Mouse (Mus musculus) stomach, embryonic 16.5 days (tissue): Measurements from ENCODE around the gene Srarp. TPM values are rescaled to one million over a fixed set of nuclear protein-coding genes. Genes with fewer than 3 reads are reported as not detected.

Experiments
- ATAC-seq: fragments of 200-750 bp; cut with Nextera tagmentation; 2 replicates; pipeline ENCODE4 v1.8.0; 2017; ENCODE audit warnings: moderate number of reproducible peaks, moderate TSS enrichment; ENCODE audit not compliant: insufficient read depth, low FRiP score
- H3K27ac ChIP-seq: fragments of 300-500 bp; sonication (generic); 2 replicates; pipeline ENCODE4 v1.5.1; 2014; ENCODE audit warnings: low read length
- H3K27me3 ChIP-seq: fragments of 300-500 bp; sonication (generic); 2 replicates; pipeline ENCODE4 v1.6.1; 2014; ENCODE audit warnings: low read length, control low read depth, mixed read lengths; ENCODE audit not compliant: control insufficient read depth, insufficient read depth
- H3K36me3 ChIP-seq: fragments of 300-500 bp; sonication (generic); 2 replicates; pipeline ENCODE4 v1.6.1; 2014; ENCODE audit warnings: low read length; ENCODE audit not compliant: control insufficient read depth, insufficient read depth
- H3K4me1 ChIP-seq: fragments of 300-500 bp; sonication (generic); 2 replicates; pipeline ENCODE4 v1.6.1; 2014; ENCODE audit warnings: low read length, control low read depth, mixed read lengths; ENCODE audit not compliant: control insufficient read depth, insufficient read depth
- H3K4me2 ChIP-seq: fragments of 300-500 bp; sonication (generic); 2 replicates; pipeline ENCODE4 v1.6.1; 2014; ENCODE audit warnings: low read depth, low read length, mixed read lengths
- H3K4me3 ChIP-seq: fragments of 300-500 bp; sonication (generic); replicated peaks from 2 replicates; pipeline ENCODE4 v1.5.1; 2014; ENCODE audit warnings: mild to moderate bottlenecking, low read length
- H3K9ac ChIP-seq: fragments of 300-500 bp; sonication (generic); 2 replicates; pipeline ENCODE4 v1.6.1; 2014; ENCODE audit warnings: low read length
- H3K9me3 ChIP-seq: fragments of 300-500 bp; sonication (generic); replicated peaks from 2 replicates; pipeline ENCODE4 v1.6.1; 2016; ENCODE audit warnings: low read length, control low read depth; ENCODE audit not compliant: control insufficient read depth
- WGBS: fragments of 180-500 bp; shearing (Covaris S2); extraction: QIAGEN DNeasy Blood & Tissue Kit; methylation state at CpG from one replicate; pipeline ENCODE4 v1.1.7; 2014; 5-methylcytosine and 5-hydroxymethylcytosine counted together
- polyA plus RNA-seq: library from polyadenylated mRNA; unstranded; fragments of >200 nt; fragmentation: Nextera tagmentation; extraction: Ambion mirVana; gene quantifications from 2 replicates; pipeline ENCODE4 v1.2.1, GENCODE M21; 2015

Gene Srarp
- polyA plus RNA-seq = not detected in 2 replicates

GRCm38 (mm10) chr4:141435974-141436373 is at the start of gene Srarp:
Srarp (minus strand) TSS chr4:141436105.
- H3K36me3 ChIP-seq = no peaks in the 10 kb centered on the region
- H3K27me3 ChIP-seq = no peaks in the 10 kb centered on the region
- WGBS = 84% methylated on average over 1 of the region's 1 CpGs
- no peak within 1 kb of the TSS for H3K4me3 ChIP-seq
- H3K9me3 ChIP-seq = no peaks in the 10 kb centered on the region
- no peak within 1 kb of the TSS for H3K27ac ChIP-seq
- no peaks in the 10 kb centered on the region for H3K4me1 ChIP-seq
- H3K9ac ChIP-seq = no peak within 1 kb of the TSS
- no peak for ATAC-seq
- no peak within 1 kb of the TSS for H3K4me2 ChIP-seq

GRCm38 (mm10) chr4:141484071-141484470 is 48.2 kb upstream of the Srarp start:
- H3K9me3 ChIP-seq = no peaks in the 10 kb centered on the region
- 71% methylated on average over 11 of the region's 11 CpGs for WGBS
- ATAC-seq = no peak

GRCm38 (mm10) chr4:141479411-141479810 is 43.5 kb upstream of the Srarp start:
- WGBS = 96% methylated on average over 8 of the region's 8 CpGs
- H3K9ac ChIP-seq = no peak overlapping the region
- peaks cover 61% of the 10 kb centered on the region for H3K36me3 ChIP-seq
- ATAC-seq = no peak
- H3K9me3 ChIP-seq = no peaks in the 10 kb centered on the region
- no peaks in the 10 kb centered on the region; the same call in 1 of the 2 replicates for H3K4me1 ChIP-seq
- H3K4me3 ChIP-seq = no peak overlapping the region
- no peak overlapping the region for H3K4me2 ChIP-seq
- H3K27me3 ChIP-seq = no peaks in the 10 kb centered on the region
- peak overlapping the region; percentile 81; the same call in 1 of the 2 replicates for H3K27ac ChIP-seq

More at GRCm38 (mm10) chr4:141484071-141484470, 48.2 kb upstream of the Srarp start:
- peaks cover 45% of the 10 kb centered on the region for H3K36me3 ChIP-seq
- no peak overlapping the region for H3K27ac ChIP-seq
- H3K9ac ChIP-seq = no peak overlapping the region
- H3K27me3 ChIP-seq = no peaks in the 10 kb centered on the region
- H3K4me2 ChIP-seq = no peak overlapping the region
- no peaks in the 10 kb centered on the region for H3K4me1 ChIP-seq
- H3K4me3 ChIP-seq = no peak overlapping the region

GRCm38 (mm10) chr4:141478794-141479193 is 42.9 kb upstream of the Srarp start:
- no peak overlapping the region for H3K9ac ChIP-seq
- no peak overlapping the region for H3K4me2 ChIP-seq
- peak overlapping the region; percentile 81 for H3K27ac ChIP-seq
- no peaks in the 10 kb centered on the region for H3K27me3 ChIP-seq
- ATAC-seq = no peak
- H3K4me3 ChIP-seq = no peak overlapping the region
- no peaks in the 10 kb centered on the region; the same call in 1 of the 2 replicates for H3K4me1 ChIP-seq
- WGBS = 94% methylated on average over 32 of the region's 32 CpGs
- no peaks in the 10 kb centered on the region for H3K9me3 ChIP-seq
- H3K36me3 ChIP-seq = peaks cover 64% of the 10 kb centered on the region

GRCm38 (mm10) chr4:141478225-141478624 is 42.3 kb upstream of the Srarp start:
- peak overlapping the region; percentile 81 for H3K27ac ChIP-seq
- H3K4me2 ChIP-seq = no peak overlapping the region
- no peaks in the 10 kb centered on the region; the same call in 1 of the 2 replicates for H3K4me1 ChIP-seq
- peaks cover 66% of the 10 kb centered on the region for H3K36me3 ChIP-seq
- H3K9me3 ChIP-seq = no peaks in the 10 kb centered on the region
- 0 out of 2 replicates have a peak, but pooled peaks have one; percentile 34 for ATAC-seq
- H3K4me3 ChIP-seq = no peak overlapping the region
- WGBS = 73% methylated on average over 23 of the region's 23 CpGs
- H3K27me3 ChIP-seq = no peaks in the 10 kb centered on the region
- peak overlapping the region; percentile 4; the same call in 1 of the 2 replicates for H3K9ac ChIP-seq

- H3K9me3 ChIP-seq = no peaks in the 10 kb centered on the region
- H3K27me3 ChIP-seq = no peaks in the 10 kb centered on the region
- H3K36me3 ChIP-seq = peaks cover 69% of the 10 kb centered on the region
- peak; percentile 68 for ATAC-seq
- H3K4me3 ChIP-seq = no peak overlapping the region
- no peak overlapping the region for H3K9ac ChIP-seq
- no peak overlapping the region for H3K4me2 ChIP-seq
- no peaks in the 10 kb centered on the region; the same call in 1 of the 2 replicates for H3K4me1 ChIP-seq
- peak overlapping the region; percentile 81 for H3K27ac ChIP-seq
- WGBS = 58% methylated on average over 16 of the region's 16 CpGs
Measured at GRCm38 (mm10) chr4:141477681-141478102, 41.8 kb upstream of the Srarp start.

GRCm38 (mm10) chr4:141474431-141474830 is 38.5 kb upstream of the Srarp start:
- Histone ChIP-seq H3K9me3 (no peaks in the 10 kb centered on the region; the same call in 1 of the 2 replicates), H3K4me3 (no peak overlapping the region), H3K4me1 (no peaks in the 10 kb centered on the region; the same call in 1 of the 2 replicates), H3K27me3 (no peaks in the 10 kb centered on the region), H3K4me2 (no peak overlapping the region), H3K36me3 (peaks cover 83% of the 10 kb centered on the region), H3K9ac (no peak overlapping the region), H3K27ac (no peak overlapping the region)
- 87% methylated on average over 19 of the region's 19 CpGs for WGBS
- no peak for ATAC-seq

- H3K9ac ChIP-seq = no peak overlapping the region
- no peak overlapping the region for H3K27ac ChIP-seq
- H3K27me3 ChIP-seq = no peaks in the 10 kb centered on the region
- H3K9me3 ChIP-seq = no peaks in the 10 kb centered on the region; the same call in 1 of the 2 replicates
- ATAC-seq = no peak
- no peak overlapping the region for H3K4me2 ChIP-seq
- peaks cover 6% of the 10 kb centered on the region; the same call in 1 of the 2 replicates for H3K4me1 ChIP-seq
- H3K4me3 ChIP-seq = no peak overlapping the region
- H3K36me3 ChIP-seq = peaks cover 72% of the 10 kb centered on the region
- 77% methylated on average over 32 of the region's 32 CpGs for WGBS
Measured at GRCm38 (mm10) chr4:141472641-141473321, 36.9 kb upstream of the Srarp start.

- H3K9ac ChIP-seq = no peak overlapping the region
Measured at GRCm38 (mm10) chr4:141471491-141471890, 35.6 kb upstream of the Srarp start.

More at GRCm38 (mm10) chr4:141471491-141471890, 35.6 kb upstream of the Srarp start:
- 97% methylated on average over 16 of the region's 16 CpGs for WGBS
- Histone ChIP-seq H3K27ac (no peak overlapping the region), H3K4me3 (no peak overlapping the region), H3K4me1 (0 out of 2 replicates have a peak, but pooled peaks cover 6% of the 10 kb centered on the region), H3K9me3 (no peaks in the 10 kb centered on the region; the same call in 1 of the 2 replicates), H3K36me3 (peaks cover 68% of the 10 kb centered on the region), H3K27me3 (no peaks in the 10 kb centered on the region), H3K4me2 (no peak overlapping the region)
- ATAC-seq = no peak
